ENCODE assay signal across 10 mouse cellular contexts in the genomic region with DNA sequence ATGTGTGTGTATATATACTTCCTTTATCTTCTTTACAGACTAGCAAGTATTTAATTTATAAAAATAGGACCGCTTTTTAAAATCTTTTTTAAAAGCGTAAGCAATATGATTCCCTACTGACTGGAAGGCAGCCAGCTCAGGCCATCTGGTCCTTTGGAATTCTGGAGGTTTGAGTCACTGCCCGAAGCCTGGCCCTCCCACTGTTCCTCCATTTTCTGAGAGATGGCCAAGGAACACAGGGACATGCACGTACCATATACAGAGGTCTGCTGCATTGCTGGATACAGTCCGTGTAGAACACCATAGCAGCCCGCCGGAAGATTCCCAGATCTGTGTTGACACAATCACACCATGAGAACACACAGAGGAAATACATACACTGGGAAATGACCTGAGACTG.
DNase-seq lines count a peak whose midpoint lies in the region; ATAC-seq and TF ChIP-seq lines count a peak whose summit lies in the region.
"Had no signal": no experiment of that assay in that cellular context is flagged by ENCODE, and none has a peak within 500 bp of the region (broad histone marks: within the 10 kb centered on the region; RNA-seq: fewer than 3 reads in every experiment).

No protein-coding gene starts in this region.

- no peaks in the 10 kb centered on the region for H3K4me1 ChIP-seq in kidney, embryonic 16.5 days (ENCODE audit: insufficient read depth, low read length)

- H3K27me3 ChIP-seq in kidney, embryonic 16.5 days (ENCODE audit: insufficient read depth, low read length), result no peaks in the 10 kb centered on the region

- H3K36me3 ChIP-seq in kidney, embryonic 16.5 days (ENCODE audit: insufficient read depth, low read length), result no peaks in the 10 kb centered on the region

- H3K27ac ChIP-seq in kidney, embryonic 16.5 days (ENCODE audit: low read length), result peak overlapping the region; percentile 24; the same call in 1 of the 2 replicates

- no peak for DNase-seq in kidney, adult 8-10 months
- peak; percentile 46 for DNase-seq in brain, embryonic 14.5 days (ENCODE audit: low read depth)
- DNase-seq in gastrocnemius, adult 18-20 months (ENCODE audit: low spot score), result peak; percentile 62
- peak; percentile 55 to 84 for DNase-seq in layer of hippocampus, postnatal 14 days (ENCODE audit: low spot score in 2 of 2)
- peak; percentile 45 for DNase-seq in telencephalon, adult 2 months (ENCODE audit: low read depth, low spot score)
- DNase-seq in kidney, adult 9 months, result no peak

- peak; percentile 86 for ATAC-seq in kidney, embryonic 16.5 days (ENCODE audit: low FRiP score, low TSS enrichment)
- no peak for ATAC-seq in megakaryocyte progenitor cell, adult 5-6 weeks (replicated peaks; ENCODE audit: poor library complexity)
- ATAC-seq: Patski had no signal

- WGBS in kidney, embryonic 16.5 days, result 63% methylated on average over 7 of the region's 7 CpGs

- no peak for TF ChIP-seq POLR2A in brain, embryonic 14.5 days (IDR thresholded peaks at IDR 0.05; ENCODE audit: borderline replicate concordance, extremely low read depth, insufficient read depth, insufficient read length, poor library complexity, severe bottlenecking)

- H3K9ac ChIP-seq in kidney, embryonic 16.5 days (replicated peaks; ENCODE audit: low read length), result no peak overlapping the region

- no peak overlapping the region for H3K4me2 ChIP-seq in kidney, embryonic 16.5 days (replicated peaks; ENCODE audit: low read depth, low read length)

- TF ChIP-seq CTCF in brain, embryonic 14.5 days (IDR thresholded peaks at IDR 0.05; ENCODE audit: borderline replicate concordance, extremely low read depth, insufficient read depth, insufficient read length), result no peak

- no peaks in the 10 kb centered on the region for H3K9me3 ChIP-seq in kidney, embryonic 16.5 days (ENCODE audit: low read length)

- H3K4me3 ChIP-seq in kidney, embryonic 16.5 days (ENCODE audit: low read length), result no peak overlapping the region
- H3K4me3 ChIP-seq: megakaryocyte, embryonic 14.5 days had no signal

Comparison
In these comparisons a context has a peak if more than half of its experiments do, and no peak if none do; other contexts are left out.
1. DNase-seq: peak in brain, embryonic 14.5 days (single experiment), gastrocnemius, adult 18-20 months (single experiment), layer of hippocampus, postnatal 14 days (2 of 2) and telencephalon, adult 2 months (single experiment); none in kidney, adult 8-10 months (0 of 2) and kidney, adult 9 months (single experiment).